Mouse (Mus musculus) myocyte (in vitro differentiated cells): ENCODE data around the gene Dgkg.

Source experiments
- MYOD1 ChIP-seq, 3 experiments: IDR thresholded peaks; one replicate each; pipeline ENCODE4 v1.6.1; 2011; ENCODE audit warnings: control low read depth in 2 of 3, low read depth in 2 of 3, mild to moderate bottlenecking in 2 of 3, moderate library complexity in 1 of 3; ENCODE audit not compliant: insufficient read length in 2 of 3, control insufficient read depth in 1 of 3
- POLR2A ChIP-seq: IDR thresholded peaks from one replicate; pipeline ENCODE4 v1.6.1; 2011; ENCODE audit warnings: low read depth, mild to moderate bottlenecking, control low read depth, moderate library complexity; ENCODE audit not compliant: insufficient read length

DNA sequence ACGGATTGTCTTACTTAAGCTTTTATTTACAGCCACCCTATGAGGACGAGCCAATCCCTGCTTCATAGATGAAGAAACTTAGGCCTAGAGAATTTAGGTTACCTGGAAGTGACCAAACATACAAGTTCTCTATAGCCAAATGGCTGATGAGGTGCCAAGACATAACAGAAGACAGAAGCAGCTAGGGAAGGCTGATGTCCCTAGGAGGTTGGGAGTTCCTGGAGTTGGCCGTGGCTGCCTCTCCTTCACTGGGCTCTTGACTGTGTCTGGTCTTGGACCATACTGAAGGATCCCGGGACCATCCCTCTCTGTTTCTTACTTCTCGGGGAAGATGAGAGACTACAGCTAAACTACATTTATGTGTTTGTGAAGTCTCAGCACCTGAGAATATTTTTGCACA, 47.1 kb upstream of the Dgkg start:
- TF ChIP-seq MYOD1 (IDR thresholded peaks at IDR 0.05; ENCODE audit: control insufficient read depth in 1 of 3, insufficient read length in 2 of 3, low read depth in 2 of 3): no peak
- no peak for TF ChIP-seq POLR2A
